Mouse (Mus musculus): ENCODE measurements around the gene Mllt3. TPM values are rescaled to one million over a fixed set of nuclear protein-coding genes. Genes with fewer than 3 reads are reported as not detected.

Gene Mllt3
- total RNA-seq, 2 experiments from 2014 or later, result 148 to 154 TPM

GRCm38 (mm10) chr4:87953736-87954135, 79.4 kb downstream of the Mllt3 start:
- no peak for DNase-seq (ENCODE audit: low spot score)

- DNase-seq (ENCODE audit: low spot score), result no peak
Measured at GRCm38 (mm10) chr4:87953268-87953667, 79.9 kb downstream of the Mllt3 start.

- DNase-seq (ENCODE audit: low spot score), result no peak
Measured at GRCm38 (mm10) chr4:87949451-87949850, 83.7 kb downstream of the Mllt3 start.

DNA sequence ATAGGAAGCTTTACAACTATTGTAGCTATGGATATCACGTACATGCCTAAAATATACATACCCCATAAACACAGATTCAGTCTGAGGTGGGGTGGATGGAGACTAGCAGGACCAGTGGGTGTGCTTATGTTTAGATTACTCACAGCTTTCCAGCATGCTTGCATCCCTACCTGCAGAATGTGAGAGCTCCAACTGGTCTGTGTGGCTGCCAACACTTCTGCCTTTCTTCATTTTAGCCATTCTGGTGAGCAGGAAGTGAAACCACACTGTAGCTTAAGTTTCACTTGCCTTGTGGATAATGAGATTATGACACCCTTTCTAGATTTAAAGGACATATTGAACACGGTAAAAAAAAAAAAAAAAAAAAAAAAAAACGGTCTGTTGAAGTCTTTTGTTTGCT, 88.8 kb downstream of the Mllt3 start:
- DNase-seq (ENCODE audit: low spot score), result no peak

- DNase-seq (ENCODE audit: low spot score), result no peak
Measured at GRCm38 (mm10) chr4:87942921-87943403, 90.2 kb downstream of the Mllt3 start.

DNA sequence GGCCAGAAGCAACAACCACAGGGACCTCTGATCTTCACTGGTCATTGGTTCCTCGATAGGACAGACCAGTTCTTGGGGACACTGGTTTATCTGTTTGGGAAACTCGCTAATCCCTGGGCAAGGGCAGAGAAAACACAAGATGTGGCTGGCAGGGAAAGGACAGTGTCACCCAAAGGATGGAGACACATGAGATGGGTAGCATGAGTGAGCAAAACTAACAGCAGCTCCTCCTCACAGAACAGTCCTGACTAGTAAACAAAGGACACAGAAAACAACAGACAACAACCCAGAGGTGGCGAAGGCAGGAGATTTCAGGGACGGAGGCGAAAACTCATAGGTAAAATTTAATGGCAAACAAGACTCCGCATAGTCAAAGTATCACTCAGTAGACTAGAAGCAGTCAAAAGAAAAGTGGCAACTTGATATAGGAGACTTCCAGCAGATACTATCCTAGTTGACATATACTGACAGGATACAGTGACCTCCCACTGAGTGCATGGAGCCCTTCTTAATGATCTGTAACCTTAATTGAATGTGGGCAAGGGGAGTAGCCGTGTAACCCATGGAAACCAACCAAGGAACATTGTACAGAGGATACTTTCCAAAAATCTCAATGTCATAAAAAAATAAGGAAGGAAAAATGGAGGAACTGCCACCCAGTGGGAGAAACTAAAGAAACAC, 93.5 kb downstream of the Mllt3 start:
- no peak for DNase-seq (ENCODE audit: low spot score)

- no peak for DNase-seq (ENCODE audit: low spot score)
Measured at GRCm38 (mm10) chr4:87936326-87936725, 96.8 kb downstream of the Mllt3 start.

- DNase-seq (ENCODE audit: low spot score), result peak; percentile 4
Measured at GRCm38 (mm10) chr4:87933701-87934337, 99.3 kb downstream of the Mllt3 start.

DNA sequence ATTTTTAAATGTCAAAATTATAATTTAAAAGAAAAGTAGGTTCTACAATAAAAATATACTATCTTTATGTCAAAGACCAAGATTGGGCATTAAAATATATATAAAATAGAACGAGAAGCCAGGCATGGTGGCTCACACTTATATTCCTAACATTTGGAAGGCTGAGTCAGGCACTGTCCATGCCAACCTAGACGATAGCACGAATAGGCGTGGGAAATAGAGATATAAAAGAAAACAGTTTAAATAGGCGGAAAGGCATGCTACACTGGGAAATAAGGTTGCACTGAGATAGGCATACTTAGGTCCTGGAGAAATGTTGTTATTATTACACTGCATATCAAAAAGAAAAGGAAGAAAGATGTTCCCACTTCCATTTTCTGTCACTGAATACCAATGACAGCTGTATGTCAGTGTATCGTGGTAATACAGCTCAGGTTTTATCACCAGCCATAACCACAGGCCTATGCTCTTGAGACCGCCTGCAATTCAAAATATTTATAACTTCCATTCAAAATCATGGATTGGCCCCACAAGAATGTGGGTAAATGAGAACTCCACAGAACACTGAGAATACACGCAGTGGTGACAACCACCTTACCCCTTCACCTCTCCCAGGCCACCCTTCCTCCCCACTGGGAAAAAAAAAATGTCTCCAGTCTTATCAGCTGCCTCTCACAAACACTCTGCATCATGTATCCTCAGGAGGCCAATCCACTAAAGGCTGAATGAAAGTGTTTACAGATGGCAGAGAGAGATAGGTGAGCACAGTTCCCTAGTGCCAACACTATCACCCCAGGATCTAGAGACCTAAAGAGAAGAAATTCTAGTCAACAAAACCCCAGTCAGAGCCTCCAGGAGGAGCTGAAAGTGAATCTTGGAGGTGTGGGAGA, 102.6 kb downstream of the Mllt3 start:
- no peak for DNase-seq (ENCODE audit: low spot score)

- no peak for DNase-seq (ENCODE audit: low spot score)
Measured at GRCm38 (mm10) chr4:87928603-87929199, 104.5 kb downstream of the Mllt3 start.

- DNase-seq (ENCODE audit: low spot score), result no peak
Measured at GRCm38 (mm10) chr4:87927354-87927753, 105.8 kb downstream of the Mllt3 start.

- DNase-seq (ENCODE audit: low spot score), result no peak
Measured at GRCm38 (mm10) chr4:87920664-87921063, 112.5 kb downstream of the Mllt3 start.

DNA sequence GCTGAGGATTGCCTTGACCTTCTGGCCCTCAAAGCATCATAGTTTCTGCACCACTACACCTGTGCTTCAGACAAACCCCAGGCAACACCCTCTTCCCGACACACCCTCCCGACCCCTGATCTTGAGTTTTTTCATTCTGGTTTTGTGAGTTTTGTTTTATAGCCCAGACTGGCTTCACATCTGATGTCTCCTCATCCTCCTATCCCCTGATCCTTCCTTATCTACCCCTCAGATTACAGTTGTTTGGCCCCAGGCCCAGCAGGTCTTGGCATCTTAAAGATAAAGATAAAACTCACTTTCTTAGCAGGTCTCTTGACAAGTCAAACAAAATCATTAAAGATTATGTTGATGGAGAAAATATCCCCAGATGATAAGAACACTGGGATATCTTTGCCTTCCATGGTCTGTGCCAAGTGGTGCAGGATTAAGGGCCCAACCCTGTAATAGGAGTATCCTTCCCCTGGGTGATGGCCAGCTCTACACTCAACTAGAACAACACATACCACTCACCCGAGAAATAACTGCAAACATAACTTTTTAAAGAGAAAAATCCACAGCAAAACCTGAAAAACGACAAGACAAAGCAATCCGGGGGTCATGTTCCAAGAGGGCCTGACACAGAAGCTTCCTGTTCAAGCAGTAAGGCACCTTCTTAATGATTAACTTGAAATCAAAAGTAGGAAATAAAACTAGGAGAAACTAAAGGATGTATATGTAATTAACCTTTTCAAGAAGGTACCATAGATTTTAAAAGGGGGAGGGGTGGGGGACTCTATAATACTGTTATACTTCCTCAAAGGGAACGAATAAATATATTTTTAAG, 121.8 kb downstream of the Mllt3 start:
- DNase-seq (ENCODE audit: low spot score), result no peak

- no peak for DNase-seq (ENCODE audit: low spot score)
Measured at GRCm38 (mm10) chr4:87905149-87905771, 127.9 kb downstream of the Mllt3 start.

DNA sequence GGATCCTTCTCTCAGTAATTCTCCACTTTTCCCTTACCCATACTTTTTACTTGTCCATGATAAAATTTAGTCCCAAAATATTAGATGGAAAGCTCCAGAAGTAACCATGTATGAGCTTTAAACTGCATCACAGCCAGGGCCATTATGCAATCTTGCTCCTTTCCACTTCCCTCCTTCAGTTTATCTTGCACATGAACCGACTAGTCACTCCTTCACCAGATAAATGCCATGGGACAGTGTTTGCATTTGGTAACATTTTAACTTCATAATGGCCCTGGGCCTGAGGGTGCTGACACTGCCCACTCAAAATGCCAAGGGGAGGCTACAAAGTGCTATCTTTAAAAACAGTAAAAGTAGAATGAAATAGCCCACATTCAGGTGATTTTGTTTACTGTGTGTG, 128.4 kb downstream of the Mllt3 start:
- no peak for DNase-seq (ENCODE audit: low spot score)

DNA sequence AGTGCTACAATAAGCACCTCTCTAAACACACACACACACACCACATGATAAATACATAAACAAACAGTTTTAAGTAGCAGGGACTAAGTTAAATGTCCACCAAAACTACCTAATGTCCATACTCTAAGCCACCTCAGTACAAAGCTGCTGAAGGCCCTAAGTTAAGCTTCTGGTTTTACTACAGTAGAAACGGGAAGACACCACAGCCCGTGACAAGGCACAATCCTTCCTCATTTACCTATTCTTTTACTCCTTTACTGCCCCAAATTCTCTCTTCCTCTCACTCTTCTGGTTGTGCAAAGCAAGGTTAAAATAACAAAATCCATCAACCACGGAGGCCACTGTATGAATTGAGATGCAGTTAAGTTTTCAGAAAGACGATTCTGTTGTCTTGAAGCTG, 130.6 kb downstream of the Mllt3 start:
- no peak for DNase-seq (ENCODE audit: low spot score)

DNA sequence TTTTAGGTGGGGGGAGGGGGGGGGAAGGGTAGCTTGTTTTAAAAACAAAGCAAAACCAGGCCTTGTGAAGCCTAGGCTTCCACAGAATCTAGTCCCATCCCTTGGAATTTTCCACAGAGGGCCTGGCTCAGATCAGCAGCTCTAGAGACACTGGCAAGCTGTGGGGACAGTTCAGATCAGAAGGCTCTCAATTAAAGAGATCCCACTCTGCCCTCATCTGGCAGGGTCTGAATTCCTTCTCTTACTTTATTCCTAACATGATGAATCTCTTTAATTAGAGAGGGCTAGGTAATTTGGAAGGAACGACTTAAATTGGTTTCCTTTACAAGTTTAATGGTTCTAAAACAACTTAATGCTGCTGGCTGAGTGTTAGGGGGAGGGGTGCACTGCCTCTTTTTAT, 132.0 kb downstream of the Mllt3 start:
- peak; percentile 9 for DNase-seq (ENCODE audit: low spot score)

DNA sequence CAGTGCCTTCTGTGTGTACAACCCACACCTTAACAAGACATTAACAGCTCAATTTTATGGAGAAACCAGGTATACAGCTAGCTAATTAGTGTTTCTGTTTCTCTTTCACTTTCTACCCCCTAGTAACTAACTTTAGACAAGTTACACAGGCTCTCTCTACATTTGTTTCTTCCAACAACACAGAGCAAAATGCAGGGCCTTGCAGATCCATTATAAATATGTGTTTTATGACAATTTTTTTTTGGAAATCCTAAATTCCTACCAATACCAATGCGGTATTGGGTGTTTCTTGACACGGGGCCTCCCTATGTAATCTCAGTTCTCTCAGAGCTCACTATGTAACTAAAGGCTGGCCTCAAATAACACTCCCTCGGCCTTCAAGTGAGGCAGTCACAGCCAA, 139.7 kb downstream of the Mllt3 start:
- no peak for DNase-seq (ENCODE audit: low spot score)

- DNase-seq (ENCODE audit: low spot score), result no peak
Measured at GRCm38 (mm10) chr4:87893012-87893411, 140.2 kb downstream of the Mllt3 start.

GRCm38 (mm10) chr4:87883225-87883875, 149.8 kb downstream of the Mllt3 start:
- DNase-seq (ENCODE audit: low spot score), result no peak
